Mouse (Mus musculus): ENCODE results near the gene Nrgn. TPM values are rescaled to one million over a fixed set of nuclear protein-coding genes. Genes with fewer than 3 reads are reported as not detected.
A peak's percentile ranks its signal among the peaks of the same experiment; 100 is the strongest.

Nrgn gene
- total and polyA plus RNA-seq, 3 experiments, result 4.0 to 27.2 (median 21.7) TPM

- Histone ChIP-seq H3K36me3 (ENCODE audit: control insufficient read depth, insufficient read depth, low read length) (no peaks in the 10 kb centered on the region), H3K79me2 (replicated peaks; ENCODE audit: control insufficient read depth, insufficient read depth, low read length) (peaks cover 3% of the 10 kb centered on the region; the same call in 1 of the 2 replicates), H3K27ac (no peak overlapping the region), H3K4me1 (ENCODE audit: control insufficient read depth, insufficient read depth, low read length) (no peaks in the 10 kb centered on the region; the same call in 1 of the 2 replicates), H3K4me3 (no peak overlapping the region), H3K27me3 (ENCODE audit: control insufficient read depth, insufficient read depth, low read length) (no peaks in the 10 kb centered on the region), H3K9ac (ENCODE audit: low read depth, low read length) (no peak overlapping the region)
- TF ChIP-seq POLR2A (IDR thresholded peaks at IDR 0.05; ENCODE audit: insufficient read depth, low read depth, low read length), result no peak
- TF ChIP-seq CTCF (IDR thresholded peaks at IDR 0.05), result no peak
- TF ChIP-seq EP300 (IDR thresholded peaks at IDR 0.05; ENCODE audit: insufficient read depth, low read depth, low read length), result no peak
- WGBS, result 22% methylated on average over 1 of the region's 1 CpGs
- DNase-seq, result no peak
- intact Hi-C loops (cut with DNase I), result no loop called here
These were observed 35.2 kb downstream of the Nrgn start for GRCm38 (mm10) chr9:37517467-37517866.

GRCm38 (mm10) chr9:37514456-37514855 lies 38.2 kb downstream of the Nrgn start:
- H3K79me2 ChIP-seq (replicated peaks; ENCODE audit: control insufficient read depth, insufficient read depth, low read length), result peaks cover 4% of the 10 kb centered on the region; the same call in 1 of the 2 replicates
- H3K4me3 ChIP-seq, result no peak overlapping the region
- intact Hi-C loops (cut with DNase I), result no loop called here
- no peaks in the 10 kb centered on the region for H3K36me3 ChIP-seq (ENCODE audit: control insufficient read depth, insufficient read depth, low read length)
- no peak overlapping the region for H3K27ac ChIP-seq
- H3K27me3 ChIP-seq (ENCODE audit: control insufficient read depth, insufficient read depth, low read length), result no peaks in the 10 kb centered on the region
- no peaks in the 10 kb centered on the region; the same call in 1 of the 2 replicates for H3K4me1 ChIP-seq (ENCODE audit: control insufficient read depth, insufficient read depth, low read length)
- no peak for DNase-seq
- whole genome bisulfite sequencing, result 70% methylated on average over 3 of the region's 3 CpGs
- TF ChIP-seq CTCF (IDR thresholded peaks at IDR 0.05), result no peak
- no peak for TF ChIP-seq POLR2A (IDR thresholded peaks at IDR 0.05; ENCODE audit: insufficient read depth, low read depth, low read length)
- TF ChIP-seq EP300 (IDR thresholded peaks at IDR 0.05; ENCODE audit: insufficient read depth, low read depth, low read length), result no peak
- H3K9ac ChIP-seq (ENCODE audit: low read depth, low read length), result no peak overlapping the region

GRCm38 (mm10) chr9:37512097-37512496 lies 40.6 kb downstream of the Nrgn start:
- Histone ChIP-seq H3K79me2 (replicated peaks; ENCODE audit: control insufficient read depth, insufficient read depth, low read length) (peaks cover 5% of the 10 kb centered on the region; the same call in 1 of the 2 replicates), H3K27me3 (ENCODE audit: control insufficient read depth, insufficient read depth, low read length) (no peaks in the 10 kb centered on the region), H3K36me3 (ENCODE audit: control insufficient read depth, insufficient read depth, low read length) (no peaks in the 10 kb centered on the region), H3K27ac (no peak overlapping the region), H3K4me1 (ENCODE audit: control insufficient read depth, insufficient read depth, low read length) (no peaks in the 10 kb centered on the region; the same call in 1 of the 2 replicates), H3K9ac (ENCODE audit: low read depth, low read length) (no peak overlapping the region), H3K4me3 (no peak overlapping the region)
- intact Hi-C loops (cut with DNase I), result no loop called here
- DNase-seq, result no peak
- 92% methylated on average over 2 of the region's 2 CpGs for WGBS
- no peak for TF ChIP-seq POLR2A (IDR thresholded peaks at IDR 0.05; ENCODE audit: insufficient read depth, low read depth, low read length)
- peak; percentile 60 for TF ChIP-seq CTCF (IDR thresholded peaks at IDR 0.05)

GRCm38 (mm10) chr9:37506023-37506422 lies 46.7 kb downstream of the Nrgn start:
- H3K27ac ChIP-seq, result no peak overlapping the region
- H3K27me3 ChIP-seq (ENCODE audit: control insufficient read depth, insufficient read depth, low read length), result no peaks in the 10 kb centered on the region
- H3K9ac ChIP-seq (ENCODE audit: low read depth, low read length), result no peak overlapping the region
- peaks cover 4% of the 10 kb centered on the region; the same call in 1 of the 2 replicates for H3K79me2 ChIP-seq (replicated peaks; ENCODE audit: control insufficient read depth, insufficient read depth, low read length)
- intact Hi-C loops (cut with DNase I), result no loop called here
- no peak overlapping the region for H3K4me3 ChIP-seq
- DNase-seq, result no peak
- no peaks in the 10 kb centered on the region; the same call in 1 of the 2 replicates for H3K4me1 ChIP-seq (ENCODE audit: control insufficient read depth, insufficient read depth, low read length)
- TF ChIP-seq CTCF (IDR thresholded peaks at IDR 0.05), result no peak
- TF ChIP-seq EP300 (IDR thresholded peaks at IDR 0.05; ENCODE audit: insufficient read depth, low read depth, low read length), result no peak
- no peak for TF ChIP-seq POLR2A (IDR thresholded peaks at IDR 0.05; ENCODE audit: insufficient read depth, low read depth, low read length)
- 71% methylated on average over 1 of the region's 1 CpGs for WGBS
- H3K36me3 ChIP-seq (ENCODE audit: control insufficient read depth, insufficient read depth, low read length), result no peaks in the 10 kb centered on the region

- H3K27ac ChIP-seq, result no peak overlapping the region
- no peak overlapping the region for H3K9ac ChIP-seq (ENCODE audit: low read depth, low read length)
- no peaks in the 10 kb centered on the region for H3K27me3 ChIP-seq (ENCODE audit: control insufficient read depth, insufficient read depth, low read length)
- intact Hi-C loops (cut with DNase I), result no loop called here
- no peak for DNase-seq
- H3K4me3 ChIP-seq, result no peak overlapping the region
- peaks cover 3% of the 10 kb centered on the region; the same call in 1 of the 2 replicates for H3K79me2 ChIP-seq (replicated peaks; ENCODE audit: control insufficient read depth, insufficient read depth, low read length)
- no peak for TF ChIP-seq POLR2A (IDR thresholded peaks at IDR 0.05; ENCODE audit: insufficient read depth, low read depth, low read length)
- TF ChIP-seq EP300 (IDR thresholded peaks at IDR 0.05; ENCODE audit: insufficient read depth, low read depth, low read length), result no peak
- peak; percentile 62 for TF ChIP-seq CTCF (IDR thresholded peaks at IDR 0.05)
- no peaks in the 10 kb centered on the region for H3K36me3 ChIP-seq (ENCODE audit: control insufficient read depth, insufficient read depth, low read length)
- H3K4me1 ChIP-seq (ENCODE audit: control insufficient read depth, insufficient read depth, low read length), result no peaks in the 10 kb centered on the region; the same call in 1 of the 2 replicates
These were observed 48.4 kb downstream of the Nrgn start for GRCm38 (mm10) chr9:37504348-37504747.

- no peak overlapping the region for H3K27ac ChIP-seq
- no peak for TF ChIP-seq EP300 (IDR thresholded peaks at IDR 0.05; ENCODE audit: insufficient read depth, low read depth, low read length)
- no peak for TF ChIP-seq CTCF (IDR thresholded peaks at IDR 0.05)
- TF ChIP-seq POLR2A (IDR thresholded peaks at IDR 0.05; ENCODE audit: insufficient read depth, low read depth, low read length), result no peak
- intact Hi-C loops (cut with DNase I), result no loop called here
These were observed 51.5 kb downstream of the Nrgn start for GRCm38 (mm10) chr9:37501170-37501569.

More at GRCm38 (mm10) chr9:37501170-37501569, 51.5 kb downstream of the Nrgn start:
- Histone ChIP-seq H3K9ac (ENCODE audit: low read depth, low read length) (no peak overlapping the region), H3K79me2 (replicated peaks; ENCODE audit: control insufficient read depth, insufficient read depth, low read length) (peaks cover 2% of the 10 kb centered on the region), H3K36me3 (ENCODE audit: control insufficient read depth, insufficient read depth, low read length) (no peaks in the 10 kb centered on the region), H3K4me3 (no peak overlapping the region), H3K27me3 (ENCODE audit: control insufficient read depth, insufficient read depth, low read length) (no peaks in the 10 kb centered on the region), H3K4me1 (ENCODE audit: control insufficient read depth, insufficient read depth, low read length) (no peaks in the 10 kb centered on the region; the same call in 1 of the 2 replicates)
- no peak for DNase-seq
- 100% methylated on average over 1 of the region's 1 CpGs for WGBS

All from heart, adult 2 months (tissue).